Mouse (Mus musculus) stomach, embryonic 16.5 days (tissue): Measurements from ENCODE around the gene Susd1. TPM values are rescaled to one million over a fixed set of nuclear protein-coding genes. Genes with fewer than 3 reads are reported as not detected.

Experiments
- ATAC-seq: fragments of 200-750 bp; cut with Nextera tagmentation; 2 replicates; pipeline ENCODE4 v1.8.0; 2017; ENCODE audit warnings: moderate number of reproducible peaks, moderate TSS enrichment; ENCODE audit not compliant: insufficient read depth, low FRiP score
- H3K27ac ChIP-seq: fragments of 300-500 bp; sonication (generic); 2 replicates; pipeline ENCODE4 v1.5.1; 2014; ENCODE audit warnings: low read length
- H3K27me3 ChIP-seq: fragments of 300-500 bp; sonication (generic); 2 replicates; pipeline ENCODE4 v1.6.1; 2014; ENCODE audit warnings: low read length, control low read depth, mixed read lengths; ENCODE audit not compliant: control insufficient read depth, insufficient read depth
- H3K36me3 ChIP-seq: fragments of 300-500 bp; sonication (generic); 2 replicates; pipeline ENCODE4 v1.6.1; 2014; ENCODE audit warnings: low read length; ENCODE audit not compliant: control insufficient read depth, insufficient read depth
- H3K4me1 ChIP-seq: fragments of 300-500 bp; sonication (generic); 2 replicates; pipeline ENCODE4 v1.6.1; 2014; ENCODE audit warnings: low read length, control low read depth, mixed read lengths; ENCODE audit not compliant: control insufficient read depth, insufficient read depth
- H3K4me2 ChIP-seq: fragments of 300-500 bp; sonication (generic); 2 replicates; pipeline ENCODE4 v1.6.1; 2014; ENCODE audit warnings: low read depth, low read length, mixed read lengths
- H3K4me3 ChIP-seq: fragments of 300-500 bp; sonication (generic); replicated peaks from 2 replicates; pipeline ENCODE4 v1.5.1; 2014; ENCODE audit warnings: mild to moderate bottlenecking, low read length
- H3K9ac ChIP-seq: fragments of 300-500 bp; sonication (generic); 2 replicates; pipeline ENCODE4 v1.6.1; 2014; ENCODE audit warnings: low read length
- H3K9me3 ChIP-seq: fragments of 300-500 bp; sonication (generic); replicated peaks from 2 replicates; pipeline ENCODE4 v1.6.1; 2016; ENCODE audit warnings: low read length, control low read depth; ENCODE audit not compliant: control insufficient read depth
- WGBS: fragments of 180-500 bp; shearing (Covaris S2); extraction: QIAGEN DNeasy Blood & Tissue Kit; methylation state at CpG from one replicate; pipeline ENCODE4 v1.1.7; 2014; 5-methylcytosine and 5-hydroxymethylcytosine counted together
- polyA plus RNA-seq: library from polyadenylated mRNA; unstranded; fragments of >200 nt; fragmentation: Nextera tagmentation; extraction: Ambion mirVana; gene quantifications from 2 replicates; pipeline ENCODE4 v1.2.1, GENCODE M21; 2015

Gene Susd1
- polyA plus RNA-seq, 1 experiment from 2014 or later: 11.8 TPM

DNA sequence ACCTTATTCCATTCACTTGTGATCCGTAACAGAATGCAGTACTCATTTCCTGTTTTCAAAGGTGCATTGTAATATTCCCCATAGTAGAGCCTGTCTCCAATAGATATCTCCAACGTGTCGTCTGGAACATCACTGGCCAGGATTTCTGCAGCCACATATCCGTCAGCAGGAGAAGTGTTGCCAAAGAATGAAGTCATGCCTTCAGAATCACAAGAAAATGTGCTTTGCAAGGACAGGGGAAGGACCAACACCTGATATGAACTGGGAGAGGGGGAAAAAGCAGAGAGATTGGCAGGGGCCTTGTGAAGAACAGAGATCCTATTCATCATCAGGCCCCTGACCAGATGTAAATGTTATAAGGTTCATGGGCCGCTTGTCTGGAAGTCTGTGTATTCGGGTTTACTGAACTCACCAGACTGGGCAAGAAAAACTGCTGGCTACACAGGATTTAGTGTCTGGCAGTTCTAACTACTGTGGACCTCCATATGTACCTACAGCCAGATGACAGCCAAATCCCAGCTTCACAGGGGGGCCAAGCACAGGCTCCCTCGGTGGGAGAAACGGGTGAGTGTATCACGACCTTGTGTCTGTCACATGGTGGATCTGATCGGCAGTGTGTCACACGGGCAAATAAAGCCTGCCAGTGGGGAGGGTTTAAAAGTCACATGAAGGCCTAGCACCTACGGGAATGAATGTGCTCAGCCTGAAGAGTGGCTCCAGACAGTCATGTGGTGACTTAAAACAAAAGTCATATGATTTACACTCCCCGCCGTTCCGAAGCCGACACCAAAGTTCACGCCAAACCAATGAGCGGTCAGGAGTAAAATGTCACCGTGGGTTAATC, 108.8 kb downstream of the Susd1 start:
- Histone ChIP-seq H3K27ac (0 out of 2 replicates have a peak overlapping the region, but pooled peaks have one; percentile 2), H3K27me3 (no peaks in the 10 kb centered on the region), H3K4me2 (no peak overlapping the region), H3K36me3 (no peaks in the 10 kb centered on the region), H3K4me3 (no peak overlapping the region), H3K4me1 (peaks cover 12% of the 10 kb centered on the region; the same call in 1 of the 2 replicates), H3K9ac (no peak overlapping the region), H3K9me3 (no peaks in the 10 kb centered on the region)
- 81% methylated on average over 19 of the region's 19 CpGs for WGBS
- ATAC-seq: no peak

DNA sequence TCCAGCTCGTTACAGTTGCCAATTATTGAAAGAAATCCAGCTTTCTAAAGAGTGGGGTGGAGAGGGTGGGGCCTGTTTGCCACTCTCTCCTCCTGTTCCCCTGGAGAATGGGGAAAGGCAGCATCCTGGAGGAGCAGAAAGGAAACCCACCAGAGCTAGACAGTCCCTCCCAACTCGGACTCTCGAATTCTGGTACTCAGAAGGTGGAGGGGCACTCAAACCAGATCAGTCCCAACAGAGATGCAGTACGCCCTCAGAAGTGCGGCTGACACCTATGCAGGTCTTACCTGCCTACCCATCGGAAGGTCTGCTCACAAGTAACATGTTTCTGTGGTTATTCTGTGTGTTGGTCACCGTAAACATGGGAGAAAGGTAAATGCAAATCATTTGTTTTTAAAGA, 109.6 kb downstream of the Susd1 start:
- no peak overlapping the region for H3K27ac ChIP-seq
- ATAC-seq: no peak
- 94% methylated on average over 7 of the region's 7 CpGs for WGBS

DNA sequence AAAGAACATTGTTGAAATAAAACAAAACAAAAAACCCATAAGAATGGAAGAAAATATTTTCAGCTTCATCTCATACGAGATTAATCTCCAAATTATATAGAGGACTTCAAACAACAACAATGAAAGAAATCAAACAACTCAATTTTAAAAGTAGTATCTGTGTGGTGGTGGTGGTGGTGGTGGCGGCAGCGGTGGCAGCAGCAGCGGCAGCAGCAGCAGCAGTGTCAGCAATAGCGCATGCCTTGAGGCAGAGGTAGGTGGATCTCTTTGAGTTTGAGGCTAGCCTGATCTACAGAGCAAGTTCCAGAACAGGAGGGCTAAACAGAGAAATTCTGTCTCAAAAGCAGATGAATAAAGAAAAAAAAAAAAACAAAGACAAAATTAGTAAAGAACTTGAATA, 110.4 kb downstream of the Susd1 start:
- no peak overlapping the region for H3K4me3 ChIP-seq
- no peaks in the 10 kb centered on the region for H3K36me3 ChIP-seq
- no peak overlapping the region for H3K27ac ChIP-seq
- ATAC-seq: no peak
- peaks cover 18% of the 10 kb centered on the region for H3K4me1 ChIP-seq
- no peak overlapping the region for H3K4me2 ChIP-seq
- no peaks in the 10 kb centered on the region for H3K9me3 ChIP-seq
- H3K27me3 ChIP-seq: no peaks in the 10 kb centered on the region
- 92% methylated on average over 5 of the region's 5 CpGs for WGBS
- H3K9ac ChIP-seq: no peak overlapping the region

More for the DNA sequence above, 109.6 kb downstream of the Susd1 start:
- Histone ChIP-seq H3K27me3 (no peaks in the 10 kb centered on the region), H3K4me3 (no peak overlapping the region), H3K4me2 (no peak overlapping the region), H3K4me1 (peaks cover 12% of the 10 kb centered on the region; the same call in 1 of the 2 replicates), H3K36me3 (no peaks in the 10 kb centered on the region), H3K9me3 (no peaks in the 10 kb centered on the region), H3K9ac (no peak overlapping the region)

DNA sequence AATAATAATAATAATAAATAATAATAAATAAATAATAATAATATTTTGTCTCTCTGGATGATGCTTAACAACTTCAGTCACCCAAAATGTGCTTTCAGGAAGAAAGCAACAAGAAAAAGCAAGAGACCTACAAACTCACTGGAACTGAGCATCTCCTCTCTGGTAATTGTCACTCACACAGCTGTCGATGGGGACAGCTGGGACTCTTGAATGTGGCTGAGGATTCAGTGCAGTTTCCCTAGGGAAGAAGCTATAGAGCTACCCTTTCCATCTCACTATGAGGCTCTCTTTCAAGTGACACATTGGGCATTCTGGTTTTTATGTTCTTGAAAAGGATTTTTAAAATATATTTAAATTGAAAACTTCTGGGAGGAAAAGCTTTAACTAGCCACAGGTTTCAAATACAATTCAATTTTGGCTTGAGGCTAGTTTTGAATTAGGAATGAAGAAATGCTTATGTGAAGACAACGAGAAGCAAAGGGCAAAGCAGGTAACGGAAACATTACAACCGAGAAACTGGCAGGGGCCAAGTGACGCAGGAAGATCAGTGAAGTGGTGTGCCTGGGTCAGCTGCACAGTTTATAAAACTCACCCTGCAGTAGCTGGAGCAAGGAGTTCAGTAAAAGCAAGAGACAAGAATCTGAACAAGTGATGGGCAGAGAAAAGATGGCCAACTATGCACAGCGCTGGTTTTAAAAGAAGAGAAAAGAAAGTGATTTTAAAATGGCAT, 112.2 kb downstream of the Susd1 start:
- Histone ChIP-seq H3K9me3 (no peaks in the 10 kb centered on the region), H3K4me2 (no peak overlapping the region), H3K27ac (no peak overlapping the region), H3K9ac (no peak overlapping the region), H3K27me3 (no peaks in the 10 kb centered on the region), H3K4me3 (no peak overlapping the region), H3K36me3 (no peaks in the 10 kb centered on the region), H3K4me1 (peaks cover 10% of the 10 kb centered on the region)
- ATAC-seq: no peak
- WGBS: 86% methylated on average over 6 of the region's 6 CpGs

DNA sequence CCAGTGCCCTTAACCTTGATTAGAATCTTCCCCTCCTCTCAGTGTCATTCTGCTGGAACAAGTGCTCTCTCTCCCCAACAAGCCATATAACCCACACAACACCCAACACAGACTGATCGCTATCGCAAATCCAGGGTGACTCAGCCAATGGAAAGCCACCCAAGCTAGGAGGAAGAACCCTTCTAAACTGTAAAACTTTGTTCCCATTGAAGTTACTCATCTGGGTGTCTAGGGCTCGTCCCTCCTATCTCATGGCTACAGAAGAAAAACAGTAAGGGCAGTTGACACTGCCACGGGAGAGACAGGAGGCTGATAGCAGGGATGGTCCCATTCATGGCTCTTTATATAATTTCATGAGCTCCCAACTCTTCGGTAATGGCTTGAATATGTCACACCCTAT, 114.1 kb downstream of the Susd1 start:
- Histone ChIP-seq H3K9ac (no peak overlapping the region), H3K4me1 (peaks cover 9% of the 10 kb centered on the region), H3K9me3 (no peaks in the 10 kb centered on the region), H3K4me2 (no peak overlapping the region), H3K36me3 (no peaks in the 10 kb centered on the region), H3K27me3 (no peaks in the 10 kb centered on the region), H3K4me3 (no peak overlapping the region), H3K27ac (no peak overlapping the region)
- ATAC-seq: no peak
- WGBS: 87% methylated on average over 5 of the region's 5 CpGs

DNA sequence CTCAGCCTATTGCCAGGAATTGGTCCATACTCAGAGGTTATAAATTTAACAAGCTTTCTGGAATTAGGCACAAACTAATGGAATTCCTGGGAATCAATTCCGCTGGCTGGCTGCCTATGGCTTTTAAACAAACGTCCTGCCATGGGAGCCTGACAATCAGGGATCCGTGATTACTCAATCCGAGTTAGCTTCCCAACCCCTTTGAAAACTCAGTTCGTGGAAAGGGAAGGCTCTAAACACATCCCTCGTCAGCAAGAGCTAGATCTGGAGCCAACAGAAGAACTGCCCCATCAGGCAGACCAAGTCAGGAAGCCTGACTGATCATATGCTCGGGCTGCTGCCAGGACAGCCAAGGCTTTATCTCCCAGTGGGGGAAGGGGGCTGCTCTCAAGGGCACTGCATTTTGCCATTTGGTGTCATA, 115.2 kb downstream of the Susd1 start:
- no peaks in the 10 kb centered on the region for H3K36me3 ChIP-seq
- no peak overlapping the region for H3K4me2 ChIP-seq
- no peak overlapping the region for H3K4me3 ChIP-seq
- H3K27me3 ChIP-seq: no peaks in the 10 kb centered on the region
- H3K27ac ChIP-seq: peak overlapping the region; percentile 47; the same call in 1 of the 2 replicates
- WGBS: 35% methylated on average over 7 of the region's 7 CpGs
- H3K9ac ChIP-seq: no peak overlapping the region; the same call in 1 of the 2 replicates
- ATAC-seq: no peak
- H3K4me1 ChIP-seq: peaks cover 9% of the 10 kb centered on the region
- no peaks in the 10 kb centered on the region for H3K9me3 ChIP-seq

DNA sequence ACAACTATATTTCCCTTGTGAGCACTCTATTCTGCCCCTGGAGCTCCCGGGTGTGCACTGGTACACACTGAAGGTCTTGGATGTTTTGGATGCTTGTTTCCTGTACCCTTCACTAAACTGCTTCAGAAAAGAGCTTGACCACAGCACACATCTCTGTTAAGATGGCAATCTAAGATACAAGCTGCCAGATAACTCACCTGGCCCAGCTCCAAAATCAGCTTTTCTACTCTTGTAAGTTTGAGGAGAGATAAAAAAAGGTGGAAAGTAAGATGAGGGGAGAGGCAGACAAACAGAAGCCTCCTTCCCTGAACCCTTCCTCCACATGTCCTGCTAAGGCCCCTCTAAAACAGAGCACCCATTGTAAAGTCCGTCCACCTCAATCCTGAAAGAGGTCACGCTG, 115.7 kb downstream of the Susd1 start:
- H3K4me3 ChIP-seq: no peak overlapping the region
- peaks cover 9% of the 10 kb centered on the region for H3K4me1 ChIP-seq
- ATAC-seq: no peak
- no peak overlapping the region for H3K4me2 ChIP-seq
- H3K9ac ChIP-seq: no peak overlapping the region; the same call in 1 of the 2 replicates
- H3K27ac ChIP-seq: peak overlapping the region; percentile 47
- 75% methylated on average over 3 of the region's 3 CpGs for WGBS
- H3K27me3 ChIP-seq: no peaks in the 10 kb centered on the region
- H3K9me3 ChIP-seq: no peaks in the 10 kb centered on the region
- no peaks in the 10 kb centered on the region for H3K36me3 ChIP-seq

DNA sequence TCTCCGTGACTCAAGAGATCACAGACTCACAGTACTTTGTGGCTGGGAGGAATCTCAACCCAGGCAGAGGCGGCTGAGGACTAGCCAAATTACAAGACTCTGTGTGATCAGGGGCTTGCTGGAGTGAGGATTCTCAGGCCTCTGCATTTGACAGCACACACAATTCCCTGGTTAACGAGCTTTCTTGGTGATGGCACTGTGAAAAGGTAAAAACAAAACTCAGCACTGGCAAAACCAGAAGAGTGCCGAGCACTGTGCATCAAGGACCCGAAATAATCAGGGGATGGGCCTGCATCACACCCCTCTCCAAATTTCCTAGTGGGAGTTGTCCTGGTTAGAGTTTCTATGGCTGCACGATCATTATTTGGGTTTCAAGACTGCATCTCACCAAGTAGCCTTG, 116.4 kb downstream of the Susd1 start:
- Histone ChIP-seq H3K4me2 (no peak overlapping the region), H3K27me3 (no peaks in the 10 kb centered on the region), H3K9ac (no peak overlapping the region), H3K27ac (no peak overlapping the region), H3K9me3 (no peaks in the 10 kb centered on the region), H3K4me1 (peaks cover 9% of the 10 kb centered on the region), H3K4me3 (no peak overlapping the region), H3K36me3 (no peaks in the 10 kb centered on the region)
- WGBS: 84% methylated on average over 6 of the region's 6 CpGs
- no peak for ATAC-seq
